Mouse (Mus musculus) olfactory bulb, adult 2 months (tissue): ENCODE results near the gene Rasa2.

ENCODE experiments used
- CTCF ChIP-seq: fragments of 200-500 bp; IDR thresholded peaks from 2 replicates; pipeline ENCODE4 v1.5.1; 2012; ENCODE audit warnings: low read depth, mild to moderate bottlenecking, low read length, moderate library complexity; ENCODE audit not compliant: insufficient read depth
- POLR2A ChIP-seq: fragments of 200-500 bp; IDR thresholded peaks from 2 replicates; pipeline ENCODE4 v1.6.1; 2012; ENCODE audit warnings: mild to moderate bottlenecking, low read depth, low read length, moderate library complexity; ENCODE audit not compliant: insufficient read depth

- no peak for TF ChIP-seq POLR2A
- no peak for TF ChIP-seq CTCF
These were observed 98.9 kb downstream of the Rasa2 start for GRCm38 (mm10) chr9:96532531-96532930.
